Comparison of ENCODE assay signal across 22 mouse cellular contexts in genomic region chr15:102965003-102965891, GRCm38 (mm10). TPM values are rescaled to one million over a fixed set of nuclear protein-coding genes. Genes with fewer than 3 reads are reported as not detected.
A peak's percentile ranks its signal among the peaks of the same experiment; 100 is the strongest.
DNase-seq lines count a peak whose midpoint lies in the region; ATAC-seq lines count a peak whose summit lies in the region.
"Had no signal": no experiment of that assay in that cellular context is flagged by ENCODE, and none has a peak within 500 bp of the region (broad histone marks: within the 10 kb centered on the region; RNA-seq: fewer than 3 reads in every experiment).

No protein-coding gene starts in this region.

- DNase-seq in kidney, adult 11 months = no peak
- peak; percentile 58 for DNase-seq in embryonic facial prominence, embryonic 10.5 days (ENCODE audit: low spot score)
- peak; percentile 70 for DNase-seq in limb, embryonic 11.5 days (ENCODE audit: low spot score)
- DNase-seq in forebrain, embryonic 11.5 days (ENCODE audit: low spot score) = no peak
- DNase-seq in urinary bladder, postnatal 4 days (ENCODE audit: low spot score in 2 of 2) = no peak
- DNase-seq: adrenal gland, adult 8-10 months; cerebellum, adult 9-10 months; lung, adult 18-20 months; lung, postnatal 14 days; midbrain, embryonic 14.5 days; thymus, postnatal 14 days had no signal

- ATAC-seq in kidney, embryonic 14.5 days (ENCODE audit: low FRiP score, low TSS enrichment) = no peak
- no peak for ATAC-seq in limb, embryonic 11.5 days (ENCODE audit: insufficient number of reproducible peaks, low FRiP score, low TSS enrichment, low read depth)
- no peak for ATAC-seq in neural tube, embryonic 13.5 days (ENCODE audit: low read depth)
- no peak for ATAC-seq in forebrain, embryonic 11.5 days (replicated peaks; ENCODE audit: low FRiP score)
- ATAC-seq: forebrain, embryonic 14.5 days had no signal

- 4% methylated on average over 26 of the region's 26 CpGs for WGBS in kidney, embryonic 14.5 days
- 2% methylated on average over 26 of the region's 26 CpGs for WGBS in embryonic facial prominence, embryonic 10.5 days
- WGBS in limb, embryonic 11.5 days = 2% methylated on average over 26 of the region's 26 CpGs
- 10% methylated on average over 26 of the region's 26 CpGs for WGBS in neural tube, embryonic 13.5 days
- WGBS in forebrain, embryonic 11.5 days = 2% methylated on average over 26 of the region's 26 CpGs

- H3K9me3 ChIP-seq in kidney, embryonic 14.5 days (ENCODE audit: control insufficient read depth, low read length) = no peaks in the 10 kb centered on the region
- no peaks in the 10 kb centered on the region for H3K9me3 ChIP-seq in embryonic facial prominence, embryonic 10.5 days
- no peaks in the 10 kb centered on the region for H3K9me3 ChIP-seq in limb, embryonic 11.5 days (ENCODE audit: control insufficient read depth, low read length)
- no peaks in the 10 kb centered on the region for H3K9me3 ChIP-seq in neural tube, embryonic 13.5 days
- no peaks in the 10 kb centered on the region for H3K9me3 ChIP-seq in forebrain, embryonic 11.5 days (ENCODE audit: control insufficient read depth, low read length)
- H3K9me3 ChIP-seq: embryonic facial prominence, embryonic 12.5 days had no signal

- H3K27me3 ChIP-seq in kidney, embryonic 14.5 days (ENCODE audit: control insufficient read depth, insufficient read depth, low read length) = peaks cover 12% of the 10 kb centered on the region; the same call in 1 of the 2 replicates
- H3K27me3 ChIP-seq in embryonic facial prominence, embryonic 10.5 days (replicated peaks; ENCODE audit: low read depth, poor library complexity, severe bottlenecking) = peaks cover 100% of the 10 kb centered on the region
- H3K27me3 ChIP-seq in limb, embryonic 11.5 days (ENCODE audit: control insufficient read depth, insufficient read depth, low read length) = peaks cover 53% of the 10 kb centered on the region
- peaks cover 95% of the 10 kb centered on the region for H3K27me3 ChIP-seq in neural tube, embryonic 13.5 days
- peaks cover 96% of the 10 kb centered on the region for H3K27me3 ChIP-seq in forebrain, embryonic 11.5 days (ENCODE audit: control insufficient read depth, insufficient read depth, low read length)

- H3K36me3 ChIP-seq in kidney, embryonic 14.5 days (ENCODE audit: control insufficient read depth, insufficient read depth, low read length) = no peaks in the 10 kb centered on the region
- no peaks in the 10 kb centered on the region for H3K36me3 ChIP-seq in embryonic facial prominence, embryonic 10.5 days (replicated peaks)
- H3K36me3 ChIP-seq in limb, embryonic 11.5 days (ENCODE audit: control insufficient read depth, insufficient read depth, low read length) = no peaks in the 10 kb centered on the region
- H3K36me3 ChIP-seq in neural tube, embryonic 13.5 days = no peaks in the 10 kb centered on the region
- no peaks in the 10 kb centered on the region for H3K36me3 ChIP-seq in forebrain, embryonic 11.5 days (ENCODE audit: control insufficient read depth, insufficient read depth, low read length)
- H3K36me3 ChIP-seq: embryonic facial prominence, embryonic 12.5 days had no signal

- peak overlapping the region; percentile 95 for H3K27ac ChIP-seq in kidney, embryonic 14.5 days (ENCODE audit: low read depth, low read length)
- no peak overlapping the region for H3K27ac ChIP-seq in embryonic facial prominence, embryonic 10.5 days (replicated peaks)
- H3K27ac ChIP-seq in limb, embryonic 11.5 days (replicated peaks; ENCODE audit: low read depth, low read length) = peak overlapping the region; percentile 85
- H3K27ac ChIP-seq in neural tube, embryonic 13.5 days (replicated peaks) = peak overlapping the region; percentile 75
- no peak overlapping the region for H3K27ac ChIP-seq in forebrain, embryonic 11.5 days (ENCODE audit: low read depth, low read length)
- H3K27ac ChIP-seq: embryonic facial prominence, embryonic 12.5 days; stomach, postnatal 0 days had no signal

- peak overlapping the region; percentile 70 for H3K4me3 ChIP-seq in kidney, embryonic 14.5 days (ENCODE audit: low read length)
- no peak overlapping the region for H3K4me3 ChIP-seq in embryonic facial prominence, embryonic 10.5 days
- peak overlapping the region; percentile 55 for H3K4me3 ChIP-seq in limb, embryonic 11.5 days (ENCODE audit: low read depth, low read length)
- H3K4me3 ChIP-seq in neural tube, embryonic 13.5 days = peak overlapping the region; percentile 90
- H3K4me3 ChIP-seq in forebrain, embryonic 11.5 days (ENCODE audit: low read depth, low read length) = no peak overlapping the region
- H3K4me3 ChIP-seq: embryonic facial prominence, embryonic 12.5 days; erythroblast, embryonic 14.5 days had no signal

- 0 out of 2 replicates have a peak, but pooled peaks cover 4% of the 10 kb centered on the region for H3K4me1 ChIP-seq in kidney, embryonic 14.5 days (ENCODE audit: control insufficient read depth, insufficient read depth, low read length)
- H3K4me1 ChIP-seq in embryonic facial prominence, embryonic 10.5 days = peaks cover 7% of the 10 kb centered on the region; the same call in 1 of the 2 replicates
- H3K4me1 ChIP-seq in limb, embryonic 11.5 days (ENCODE audit: control insufficient read depth, insufficient read depth, low read length) = peaks cover 13% of the 10 kb centered on the region; the same call in 1 of the 2 replicates
- peaks cover 30% of the 10 kb centered on the region for H3K4me1 ChIP-seq in neural tube, embryonic 13.5 days (replicated peaks)
- no peaks in the 10 kb centered on the region for H3K4me1 ChIP-seq in forebrain, embryonic 11.5 days (replicated peaks; ENCODE audit: control insufficient read depth, insufficient read depth, low read length)

- peak overlapping the region; percentile 89 for H3K4me2 ChIP-seq in kidney, embryonic 14.5 days (replicated peaks; ENCODE audit: low read depth, low read length)
- peak overlapping the region; percentile 64 for H3K4me2 ChIP-seq in limb, embryonic 11.5 days (ENCODE audit: low read depth, severe bottlenecking)
- peak overlapping the region; percentile 91 for H3K4me2 ChIP-seq in neural tube, embryonic 13.5 days
- no peak overlapping the region for H3K4me2 ChIP-seq in forebrain, embryonic 11.5 days (ENCODE audit: low read depth, low read length, severe bottlenecking)
- H3K4me2 ChIP-seq: embryonic facial prominence, embryonic 12.5 days; liver, embryonic 11.5 days had no signal

- peak overlapping the region; percentile 81 for H3K9ac ChIP-seq in kidney, embryonic 14.5 days (ENCODE audit: low read depth, low read length)
- H3K9ac ChIP-seq in limb, embryonic 11.5 days (ENCODE audit: low read length) = peak overlapping the region; percentile 86
- H3K9ac ChIP-seq in neural tube, embryonic 13.5 days = peak overlapping the region; percentile 75
- H3K9ac ChIP-seq in forebrain, embryonic 11.5 days (ENCODE audit: low read length) = no peak overlapping the region
- H3K9ac ChIP-seq: embryonic facial prominence, embryonic 12.5 days had no signal

RNA-seq across cellular contexts. Expression of gene Hoxc10, which starts 1.3 kb away (rescaled TPM):
- polyA plus RNA-seq in kidney, embryonic 14.5 days (2014; fragmentation: Nextera tagmentation; extraction: Ambion mirVana) = 62.9 and 64.5 TPM in 2 replicates
- polyA plus RNA-seq in embryonic facial prominence, embryonic 10.5 days (2016; fragmentation: Nextera tagmentation; extraction: Ambion mirVana) = not detected in 2 replicates
- 43.9 and 56.2 TPM in 2 replicates for polyA plus RNA-seq in limb, embryonic 11.5 days (2014; fragmentation: Nextera tagmentation; extraction: Ambion mirVana)
- 58.5 and 92.4 TPM in 2 replicates for polyA plus RNA-seq in neural tube, embryonic 13.5 days (2015; fragmentation: Nextera tagmentation; extraction: Ambion mirVana)
- not detected in 2 replicates for polyA plus RNA-seq in forebrain, embryonic 11.5 days (2014; fragmentation: Nextera tagmentation; extraction: Ambion mirVana)
- polyA plus RNA-seq: cortical plate, adult 2 months; embryonic facial prominence, embryonic 12.5 days; erythroblast, embryonic 14.5 days; forebrain, embryonic 14.5 days; heart, embryonic 16.5 days; hindbrain, embryonic 11.5 days; midbrain, embryonic 14.5 days; stomach, postnatal 0 days had no signal

RNA-seq across cellular contexts. Expression of gene Hoxc5, which starts 2.0 kb away (rescaled TPM):
- polyA plus RNA-seq in kidney, embryonic 14.5 days (2014; fragmentation: Nextera tagmentation; extraction: Ambion mirVana) = 5.1 and 5.8 TPM in 2 replicates
- polyA plus RNA-seq in embryonic facial prominence, embryonic 10.5 days (2016; fragmentation: Nextera tagmentation; extraction: Ambion mirVana) = 0.07 and 0.18 TPM in 2 replicates
- 8.3 and 9.1 TPM in 2 replicates for polyA plus RNA-seq in limb, embryonic 11.5 days (2014; fragmentation: Nextera tagmentation; extraction: Ambion mirVana)
- 18.8 and 32.2 TPM in 2 replicates for polyA plus RNA-seq in neural tube, embryonic 13.5 days (2015; fragmentation: Nextera tagmentation; extraction: Ambion mirVana)
- polyA plus RNA-seq in forebrain, embryonic 11.5 days (2014; fragmentation: Nextera tagmentation; extraction: Ambion mirVana) = not detected in 2 replicates
- polyA plus RNA-seq: cortical plate, adult 2 months; erythroblast, embryonic 14.5 days; forebrain, embryonic 14.5 days had no signal

RNA-seq across cellular contexts. Expression of gene Hoxc9, which starts 11.0 kb away (rescaled TPM):
- polyA plus RNA-seq in kidney, embryonic 14.5 days (2014; fragmentation: Nextera tagmentation; extraction: Ambion mirVana) = 10.3 and 10.7 TPM in 2 replicates
- polyA plus RNA-seq in embryonic facial prominence, embryonic 10.5 days (2016; fragmentation: Nextera tagmentation; extraction: Ambion mirVana) = not detected in 2 replicates
- 4.4 and 6.1 TPM in 2 replicates for polyA plus RNA-seq in limb, embryonic 11.5 days (2014; fragmentation: Nextera tagmentation; extraction: Ambion mirVana)
- 40.9 and 43.4 TPM in 2 replicates for polyA plus RNA-seq in neural tube, embryonic 13.5 days (2015; fragmentation: Nextera tagmentation; extraction: Ambion mirVana)
- polyA plus RNA-seq in forebrain, embryonic 11.5 days (2014; fragmentation: Nextera tagmentation; extraction: Ambion mirVana) = not detected in 2 replicates
- polyA plus RNA-seq: cortical plate, adult 2 months; embryonic facial prominence, embryonic 12.5 days; erythroblast, embryonic 14.5 days; forebrain, embryonic 14.5 days; heart, embryonic 16.5 days; hindbrain, embryonic 11.5 days; midbrain, embryonic 14.5 days; stomach, postnatal 0 days had no signal

RNA-seq across cellular contexts. Expression of gene Hoxc11, which starts 11.0 kb away (rescaled TPM):
- polyA plus RNA-seq in kidney, embryonic 14.5 days (2014; fragmentation: Nextera tagmentation; extraction: Ambion mirVana) = 2.9 and 4.4 TPM in 2 replicates
- not detected in 2 replicates for polyA plus RNA-seq in embryonic facial prominence, embryonic 10.5 days (2016; fragmentation: Nextera tagmentation; extraction: Ambion mirVana)
- polyA plus RNA-seq in limb, embryonic 11.5 days (2014; fragmentation: Nextera tagmentation; extraction: Ambion mirVana) = 5.5 and 5.9 TPM in 2 replicates
- polyA plus RNA-seq in neural tube, embryonic 13.5 days (2015; fragmentation: Nextera tagmentation; extraction: Ambion mirVana) = 2.6 and 3.8 TPM in 2 replicates
- polyA plus RNA-seq in forebrain, embryonic 11.5 days (2014; fragmentation: Nextera tagmentation; extraction: Ambion mirVana) = not detected in 2 replicates
- polyA plus RNA-seq: cortical plate, adult 2 months; embryonic facial prominence, embryonic 12.5 days; erythroblast, embryonic 14.5 days; forebrain, embryonic 14.5 days; heart, embryonic 16.5 days; hindbrain, embryonic 11.5 days; large intestine, adult 2 months; liver, embryonic 11.5 days; midbrain, embryonic 14.5 days; stomach, postnatal 0 days had no signal

RNA-seq across cellular contexts. Expression of gene Hoxc8, which starts 25.2 kb away (rescaled TPM):
- polyA plus RNA-seq in kidney, embryonic 14.5 days (2014; fragmentation: Nextera tagmentation; extraction: Ambion mirVana) = 12.6 and 13.8 TPM in 2 replicates
- not detected in 2 replicates for polyA plus RNA-seq in embryonic facial prominence, embryonic 10.5 days (2016; fragmentation: Nextera tagmentation; extraction: Ambion mirVana)
- polyA plus RNA-seq in limb, embryonic 11.5 days (2014; fragmentation: Nextera tagmentation; extraction: Ambion mirVana) = 4.6 and 4.8 TPM in 2 replicates
- polyA plus RNA-seq in neural tube, embryonic 13.5 days (2015; fragmentation: Nextera tagmentation; extraction: Ambion mirVana) = 75.8 and 85.5 TPM in 2 replicates
- not detected in 2 replicates for polyA plus RNA-seq in forebrain, embryonic 11.5 days (2014; fragmentation: Nextera tagmentation; extraction: Ambion mirVana)
- polyA plus RNA-seq: cortical plate, adult 2 months; embryonic facial prominence, embryonic 12.5 days; erythroblast, embryonic 14.5 days; forebrain, embryonic 14.5 days; heart, embryonic 16.5 days; hindbrain, embryonic 11.5 days; midbrain, embryonic 14.5 days had no signal

Comparison
In these comparisons a context has a peak if more than half of its experiments do, and no peak if none do; other contexts are left out.
1. H3K27ac ChIP-seq: peak in kidney, embryonic 14.5 days (single experiment), limb, embryonic 11.5 days (single experiment) and neural tube, embryonic 13.5 days (single experiment); none in embryonic facial prominence, embryonic 10.5 days (single experiment) and forebrain, embryonic 11.5 days (single experiment).
2. H3K4me3 ChIP-seq: peak in kidney, embryonic 14.5 days (single experiment), limb, embryonic 11.5 days (single experiment) and neural tube, embryonic 13.5 days (single experiment); none in embryonic facial prominence, embryonic 10.5 days (single experiment) and forebrain, embryonic 11.5 days (single experiment).
3. DNase-seq: peak in embryonic facial prominence, embryonic 10.5 days (single experiment) and limb, embryonic 11.5 days (single experiment); none in kidney, adult 11 months (single experiment), forebrain, embryonic 11.5 days (single experiment) and urinary bladder, postnatal 4 days (0 of 2).
4. RNA of gene Hoxc10, which starts 1.3 kb away (polyA plus RNA-seq): 58.5 to 92.4 TPM in neural tube, embryonic 13.5 days, 62.9 to 64.5 TPM in kidney, embryonic 14.5 days and 43.9 to 56.2 TPM in limb, embryonic 11.5 days; not detected in embryonic facial prominence, embryonic 10.5 days and not detected in forebrain, embryonic 11.5 days; every median in the first group is over 10 times any median in the second.